Mouse (Mus musculus): ENCODE results near the gene Shroom4. TPM values are rescaled to one million over a fixed set of nuclear protein-coding genes. Genes with fewer than 3 reads are reported as not detected.

The Shroom4 gene
- polyA plus RNA-seq, 1 experiment from 2014 or later = 12.7 TPM

- ATAC-seq (ENCODE audit: insufficient read depth) (no peak), DNase-seq (peak; percentile 9)
- Histone ChIP-seq H3K36me3 (ENCODE audit: insufficient read depth) (no peaks in the 10 kb centered on the region), H3K4me2 (no peak overlapping the region), H3K4me3 (ENCODE audit: low read depth, low read length) (no peak overlapping the region), H3K27ac (ENCODE audit: low read depth) (no peak overlapping the region), H3K9me3 (ENCODE audit: low read depth, low read length) (no peaks in the 10 kb centered on the region), H3K27me3 (ENCODE audit: insufficient read depth, low read length) (no peaks in the 10 kb centered on the region), H3K4me1 (ENCODE audit: insufficient read depth) (no peaks in the 10 kb centered on the region), H3K9ac (no peak overlapping the region)
- 61% methylated on average over 2 of the region's 2 CpGs for WGBS
- TF ChIP-seq CTCF (IDR thresholded peaks at IDR 0.05; ENCODE audit: low read depth) = no peak
Observed at GRCm38 (mm10) chrX:6537689-6538088, 138.0 kb downstream of the Shroom4 start.

- H3K4me3 ChIP-seq (ENCODE audit: low read depth, low read length) = no peak overlapping the region
- no peak for ATAC-seq (ENCODE audit: insufficient read depth)
Observed at GRCm38 (mm10) chrX:6565066-6565465, 165.4 kb downstream of the Shroom4 start.

GRCm38 (mm10) chrX:6574511-6574910, 174.9 kb downstream of the Shroom4 start:
- H3K27ac ChIP-seq (ENCODE audit: low read depth) = no peak overlapping the region
- H3K9me3 ChIP-seq (ENCODE audit: low read depth, low read length) = no peaks in the 10 kb centered on the region
- no peak overlapping the region for H3K4me2 ChIP-seq
- 30% methylated on average over 1 of the region's 1 CpGs for WGBS
- no peaks in the 10 kb centered on the region for H3K4me1 ChIP-seq (ENCODE audit: insufficient read depth)
- no peak overlapping the region for H3K9ac ChIP-seq
- ATAC-seq (ENCODE audit: insufficient read depth) (no peak), DNase-seq (no peak)
- H3K27me3 ChIP-seq (ENCODE audit: insufficient read depth, low read length) = no peaks in the 10 kb centered on the region
- no peak for TF ChIP-seq CTCF (IDR thresholded peaks at IDR 0.05; ENCODE audit: low read depth)
- no peak overlapping the region for H3K4me3 ChIP-seq (ENCODE audit: low read depth, low read length)
- no peaks in the 10 kb centered on the region for H3K36me3 ChIP-seq (ENCODE audit: insufficient read depth)

More at GRCm38 (mm10) chrX:6565066-6565465, 165.4 kb downstream of the Shroom4 start:
- no peaks in the 10 kb centered on the region for H3K27me3 ChIP-seq (ENCODE audit: insufficient read depth, low read length)
- no peak for DNase-seq
- H3K9ac ChIP-seq = no peak overlapping the region
- no peak for TF ChIP-seq CTCF (IDR thresholded peaks at IDR 0.05; ENCODE audit: low read depth)
- no peaks in the 10 kb centered on the region for H3K9me3 ChIP-seq (ENCODE audit: low read depth, low read length)
- 77% methylated on average over 1 of the region's 1 CpGs for WGBS
- no peaks in the 10 kb centered on the region for H3K4me1 ChIP-seq (ENCODE audit: insufficient read depth)
- no peaks in the 10 kb centered on the region for H3K36me3 ChIP-seq (ENCODE audit: insufficient read depth)
- H3K4me2 ChIP-seq = no peak overlapping the region
- no peak overlapping the region for H3K27ac ChIP-seq (ENCODE audit: low read depth)

GRCm38 (mm10) chrX:6577001-6577400, 177.3 kb downstream of the Shroom4 start:
- no peak for TF ChIP-seq CTCF (IDR thresholded peaks at IDR 0.05; ENCODE audit: low read depth)
- Histone ChIP-seq H3K9ac (no peak overlapping the region), H3K36me3 (ENCODE audit: insufficient read depth) (no peaks in the 10 kb centered on the region), H3K4me2 (no peak overlapping the region), H3K9me3 (ENCODE audit: low read depth, low read length) (no peaks in the 10 kb centered on the region), H3K4me1 (ENCODE audit: insufficient read depth) (no peaks in the 10 kb centered on the region), H3K27me3 (ENCODE audit: insufficient read depth, low read length) (no peaks in the 10 kb centered on the region), H3K27ac (ENCODE audit: low read depth) (no peak overlapping the region), H3K4me3 (ENCODE audit: low read depth, low read length) (no peak overlapping the region)
- 40% methylated on average over 7 of the region's 7 CpGs for WGBS
- no peak for ATAC-seq (ENCODE audit: insufficient read depth)
- DNase-seq = peak; percentile 32

- TF ChIP-seq CTCF (IDR thresholded peaks at IDR 0.05; ENCODE audit: low read depth) = no peak
- Histone ChIP-seq H3K27me3 (ENCODE audit: insufficient read depth, low read length) (no peaks in the 10 kb centered on the region), H3K9ac (no peak overlapping the region), H3K27ac (ENCODE audit: low read depth) (no peak overlapping the region), H3K4me1 (ENCODE audit: insufficient read depth) (no peaks in the 10 kb centered on the region), H3K36me3 (ENCODE audit: insufficient read depth) (peaks cover 16% of the 10 kb centered on the region; the same call in 1 of the 2 replicates), H3K4me2 (no peak overlapping the region), H3K9me3 (ENCODE audit: low read depth, low read length) (no peaks in the 10 kb centered on the region), H3K4me3 (ENCODE audit: low read depth, low read length) (no peak overlapping the region)
- DNase-seq = peak; percentile 31
- ATAC-seq (ENCODE audit: insufficient read depth) = no peak
- WGBS = 73% methylated on average over 6 of the region's 6 CpGs
Observed at GRCm38 (mm10) chrX:6580671-6581070, 181.0 kb downstream of the Shroom4 start.

- Histone ChIP-seq H3K4me1 (ENCODE audit: insufficient read depth) (no peaks in the 10 kb centered on the region), H3K4me3 (ENCODE audit: low read depth, low read length) (no peak overlapping the region), H3K27me3 (ENCODE audit: insufficient read depth, low read length) (no peaks in the 10 kb centered on the region), H3K36me3 (ENCODE audit: insufficient read depth) (peaks cover 16% of the 10 kb centered on the region; the same call in 1 of the 2 replicates), H3K4me2 (no peak overlapping the region), H3K9me3 (ENCODE audit: low read depth, low read length) (no peaks in the 10 kb centered on the region), H3K27ac (ENCODE audit: low read depth) (no peak overlapping the region), H3K9ac (no peak overlapping the region)
- WGBS = 93% methylated on average over 1 of the region's 1 CpGs
- TF ChIP-seq CTCF (IDR thresholded peaks at IDR 0.05; ENCODE audit: low read depth) = no peak
- DNase-seq (no peak), ATAC-seq (ENCODE audit: insufficient read depth) (no peak)
Observed at GRCm38 (mm10) chrX:6581181-6581580, 181.5 kb downstream of the Shroom4 start.

GRCm38 (mm10) chrX:6582646-6583045, 183.0 kb downstream of the Shroom4 start:
- WGBS = 81% methylated on average over 2 of the region's 2 CpGs
- no peak for DNase-seq

GRCm38 (mm10) chrX:6594183-6594582, 194.5 kb downstream of the Shroom4 start:
- WGBS = 75% methylated on average over 3 of the region's 3 CpGs
- Histone ChIP-seq H3K4me3 (ENCODE audit: low read depth, low read length) (no peak overlapping the region), H3K9ac (no peak overlapping the region), H3K4me2 (no peak overlapping the region), H3K27me3 (ENCODE audit: insufficient read depth, low read length) (no peaks in the 10 kb centered on the region), H3K9me3 (ENCODE audit: low read depth, low read length) (no peaks in the 10 kb centered on the region), H3K36me3 (ENCODE audit: insufficient read depth) (no peaks in the 10 kb centered on the region), H3K27ac (ENCODE audit: low read depth) (no peak overlapping the region), H3K4me1 (ENCODE audit: insufficient read depth) (no peaks in the 10 kb centered on the region)
- ATAC-seq (ENCODE audit: insufficient read depth) = no peak
- no peak for DNase-seq
- TF ChIP-seq CTCF (IDR thresholded peaks at IDR 0.05; ENCODE audit: low read depth) = no peak

More at GRCm38 (mm10) chrX:6582646-6583045, 183.0 kb downstream of the Shroom4 start:
- Histone ChIP-seq H3K27ac (ENCODE audit: low read depth) (no peak overlapping the region), H3K4me2 (no peak overlapping the region), H3K9ac (no peak overlapping the region), H3K4me1 (ENCODE audit: insufficient read depth) (no peaks in the 10 kb centered on the region), H3K27me3 (ENCODE audit: insufficient read depth, low read length) (no peaks in the 10 kb centered on the region), H3K9me3 (ENCODE audit: low read depth, low read length) (no peaks in the 10 kb centered on the region), H3K36me3 (ENCODE audit: insufficient read depth) (peaks cover 16% of the 10 kb centered on the region; the same call in 1 of the 2 replicates), H3K4me3 (ENCODE audit: low read depth, low read length) (no peak overlapping the region)
- TF ChIP-seq CTCF (IDR thresholded peaks at IDR 0.05; ENCODE audit: low read depth) = no peak
- ATAC-seq (ENCODE audit: insufficient read depth) = no peak

Measured in lung, embryonic 14.5 days (tissue).